8 mouse cellular contexts compared by ENCODE assay signal in genomic region chr5:136565311-136565811, GRCm38 (mm10). TPM values are rescaled to one million over a fixed set of nuclear protein-coding genes. Genes with fewer than 3 reads are reported as not detected.
DNase-seq lines count a peak whose midpoint lies in the region; ATAC-seq and TF ChIP-seq lines count a peak whose summit lies in the region.

No protein-coding gene starts in this region.

- ATAC-seq in frontal cortex, adult (ENCODE audit: low TSS enrichment): no peak
- peak; percentile 11; the same call in 1 of the 2 replicates for ATAC-seq in common myeloid progenitor, adult 5-6 weeks (replicated peaks; ENCODE audit: low read depth, poor library complexity, severe bottlenecking)
- no peak for ATAC-seq in liver, embryonic 12.5 days
- ATAC-seq in stomach, postnatal 0 days (ENCODE audit: low FRiP score, low TSS enrichment): no peak

- no peak for TF ChIP-seq EP300 in stomach, postnatal 0 days (optimal IDR thresholded peaks at IDR 0.05)

- DNase-seq in frontal cortex, postnatal 10 days (ENCODE audit: low spot score in 2 of 2): peak; percentile 9 to 35
- DNase-seq in gastrocnemius, postnatal 25 days: peak; percentile 19
- DNase-seq in induced T-regulatory cell, adult 2 months (ENCODE audit: low read depth): peak; percentile 43
- peak; percentile 51 for DNase-seq in naive thymus-derived CD4-positive, alpha-beta T cell, adult 2 months (ENCODE audit: low read depth)
- DNase-seq in stomach, postnatal 0 days (ENCODE audit: low spot score): peak; percentile 59

- WGBS in liver, embryonic 12.5 days (ENCODE audit: insufficient replicate concordance): 2% methylated on average over 32 of the region's 32 CpGs
- 1% methylated on average over 32 of the region's 32 CpGs for WGBS in stomach, postnatal 0 days

- no peaks in the 10 kb centered on the region for H3K36me3 ChIP-seq in liver, embryonic 12.5 days
- no peaks in the 10 kb centered on the region for H3K36me3 ChIP-seq in stomach, postnatal 0 days (ENCODE audit: control insufficient read depth, insufficient read depth, low read length)

- H3K9ac ChIP-seq in liver, embryonic 12.5 days: peak overlapping the region; percentile 87
- H3K9ac ChIP-seq in stomach, postnatal 0 days (ENCODE audit: low read length): peak overlapping the region; percentile 87

- no peak overlapping the region; the same call in 1 of the 2 replicates for H3K27ac ChIP-seq in liver, embryonic 12.5 days
- H3K27ac ChIP-seq in stomach, postnatal 0 days (replicated peaks): peak overlapping the region; percentile 89

- peaks cover 32% of the 10 kb centered on the region for H3K27me3 ChIP-seq in liver, embryonic 12.5 days (replicated peaks)
- H3K27me3 ChIP-seq in stomach, postnatal 0 days (ENCODE audit: control insufficient read depth, insufficient read depth, low read length): no peaks in the 10 kb centered on the region

- no peak for TF ChIP-seq CTCF in stomach, postnatal 0 days (IDR thresholded peaks at IDR 0.05; ENCODE audit: low read depth)

- H3K9me3 ChIP-seq in liver, embryonic 12.5 days (replicated peaks): no peaks in the 10 kb centered on the region
- H3K9me3 ChIP-seq in stomach, postnatal 0 days (ENCODE audit: control insufficient read depth, low read length): no peaks in the 10 kb centered on the region

- peaks cover 58% of the 10 kb centered on the region for H3K4me1 ChIP-seq in liver, embryonic 12.5 days
- 0 out of 2 replicates have a peak, but pooled peaks cover 2% of the 10 kb centered on the region for H3K4me1 ChIP-seq in stomach, postnatal 0 days (replicated peaks; ENCODE audit: control insufficient read depth, insufficient read depth)

- peak overlapping the region; percentile 100 for H3K4me2 ChIP-seq in liver, embryonic 12.5 days
- H3K4me2 ChIP-seq in stomach, postnatal 0 days (replicated peaks; ENCODE audit: low read depth): peak overlapping the region; percentile 100

- peak overlapping the region; percentile 94 for H3K4me3 ChIP-seq in liver, embryonic 12.5 days
- H3K4me3 ChIP-seq in stomach, postnatal 0 days (ENCODE audit: low read depth, low read length): peak overlapping the region; percentile 99

RNA-seq across cellular contexts. Expression of gene Cux1, which starts 1.9 kb away (rescaled TPM):
- total RNA-seq in common myeloid progenitor, adult 5-6 weeks (2017): 158 and 202 TPM in 2 replicates
- total RNA-seq in gastrocnemius, postnatal 25 days (2021): 10 to 100 TPM; 66.6 to 67.1 TPM
- polyA plus RNA-seq in liver, embryonic 12.5 days (2016; fragmentation: Nextera tagmentation; extraction: Ambion mirVana): 29.8 and 31.7 TPM in 2 replicates
- polyA plus RNA-seq in stomach, postnatal 0 days (2015; fragmentation: Nextera tagmentation; extraction: Ambion mirVana): 33.7 and 36.3 TPM in 2 replicates
